Mouse (Mus musculus) thymus, adult 18-20 months (tissue): ENCODE results near the gene Plcl1.

Experiments
- DNase-seq, 2 experiments: peaks; one replicate each; pipeline ENCODE4 v3.0.0; 2022; ENCODE audit warnings: mixed read lengths in 2 of 2

Plcl1 gene

GRCm38 (mm10) chr1:55528547-55529304, 123.0 kb downstream of the Plcl1 start:
- peak; percentile 25 to 51 for DNase-seq

DNA sequence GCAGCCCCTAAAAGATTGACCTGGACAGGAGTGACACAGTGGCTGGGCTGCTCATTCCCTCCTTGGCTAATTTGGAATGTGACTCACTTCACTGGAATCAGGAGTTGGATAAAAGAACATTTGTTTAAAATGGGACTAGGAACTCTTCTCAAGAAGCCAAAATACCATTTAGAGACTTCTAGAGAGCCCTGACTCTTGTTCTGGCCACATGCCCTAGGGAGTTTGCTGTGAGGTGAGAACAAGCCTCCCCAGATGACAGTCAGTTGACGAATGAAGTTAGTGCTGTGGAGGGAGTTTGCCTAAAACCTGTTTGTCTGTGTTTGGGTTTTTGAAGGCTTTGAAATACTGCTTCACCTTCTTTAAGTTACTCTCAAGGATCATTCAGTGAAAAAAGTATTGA, 128.1 kb downstream of the Plcl1 start:
- DNase-seq, result no peak

GRCm38 (mm10) chr1:55554405-55554804, 148.7 kb downstream of the Plcl1 start:
- DNase-seq, result no peak

- DNase-seq, result no peak
Measured at GRCm38 (mm10) chr1:55557960-55558359, 152.2 kb downstream of the Plcl1 start.

GRCm38 (mm10) chr1:55558409-55558808, 152.7 kb downstream of the Plcl1 start:
- DNase-seq, result no peak

- DNase-seq, result no peak
Measured at GRCm38 (mm10) chr1:55559998-55560397, 154.3 kb downstream of the Plcl1 start.

DNA sequence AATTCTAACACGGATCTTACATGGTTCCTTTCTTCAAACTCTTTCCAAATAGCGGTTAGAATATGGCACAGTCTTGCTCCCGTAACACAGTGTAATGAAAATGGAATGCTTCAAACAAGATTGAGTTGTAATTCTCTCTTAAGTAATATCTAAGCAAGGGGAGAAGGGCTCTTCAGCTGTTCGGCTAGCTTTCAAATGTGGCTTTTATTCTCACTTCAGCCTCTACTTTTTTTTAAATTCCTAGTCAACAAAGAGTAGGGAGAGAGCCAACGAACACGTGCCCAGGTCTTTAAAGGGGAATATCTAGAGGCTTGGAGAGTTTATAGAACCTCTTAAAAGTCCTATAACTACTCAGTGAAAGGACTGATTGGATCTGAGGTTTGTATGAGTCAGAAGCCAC, 160.2 kb downstream of the Plcl1 start:
- DNase-seq, result no peak

GRCm38 (mm10) chr1:55567801-55568360, 162.2 kb downstream of the Plcl1 start:
- DNase-seq, result no peak

- no peak for DNase-seq
Measured at GRCm38 (mm10) chr1:55570225-55570624, 164.5 kb downstream of the Plcl1 start.

DNA sequence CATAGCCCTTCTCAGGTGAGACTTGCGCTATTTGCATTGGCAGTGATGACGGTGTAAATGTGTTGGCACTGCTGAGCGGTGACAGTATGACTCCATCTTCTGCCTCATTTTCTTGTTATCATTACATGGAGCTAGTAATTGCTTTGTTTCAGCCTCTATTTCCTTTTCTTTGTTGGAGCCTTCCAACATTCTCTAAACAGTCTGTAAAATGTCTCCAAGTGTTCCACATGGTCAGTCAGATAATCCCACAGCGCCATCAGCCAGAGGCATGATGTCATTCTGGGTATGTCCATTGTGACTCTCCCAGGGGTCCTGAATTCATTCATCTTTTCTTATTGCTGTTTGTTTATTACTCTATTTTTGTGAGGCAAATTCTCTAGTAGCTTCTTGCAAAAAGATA, 165.7 kb downstream of the Plcl1 start:
- no peak for DNase-seq

DNA sequence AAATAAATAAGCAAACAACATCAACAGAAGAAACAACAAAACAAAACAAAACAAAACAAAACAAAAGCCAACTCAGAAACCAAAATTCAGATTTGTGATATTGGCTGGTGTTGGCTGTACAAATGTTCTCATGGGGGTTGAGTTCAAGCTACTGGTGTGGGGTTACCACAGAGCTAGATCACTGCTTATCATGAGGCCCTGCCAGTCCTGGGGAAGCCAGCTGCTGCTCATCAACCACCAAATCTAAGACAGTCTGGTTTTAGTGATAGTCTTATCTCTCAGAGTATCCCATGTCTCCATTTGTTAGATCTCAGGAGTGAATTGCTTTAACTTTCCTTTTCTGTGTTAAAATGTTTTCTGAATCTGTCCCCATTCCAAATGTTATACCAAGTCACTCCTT, 166.5 kb downstream of the Plcl1 start:
- no peak for DNase-seq

DNA sequence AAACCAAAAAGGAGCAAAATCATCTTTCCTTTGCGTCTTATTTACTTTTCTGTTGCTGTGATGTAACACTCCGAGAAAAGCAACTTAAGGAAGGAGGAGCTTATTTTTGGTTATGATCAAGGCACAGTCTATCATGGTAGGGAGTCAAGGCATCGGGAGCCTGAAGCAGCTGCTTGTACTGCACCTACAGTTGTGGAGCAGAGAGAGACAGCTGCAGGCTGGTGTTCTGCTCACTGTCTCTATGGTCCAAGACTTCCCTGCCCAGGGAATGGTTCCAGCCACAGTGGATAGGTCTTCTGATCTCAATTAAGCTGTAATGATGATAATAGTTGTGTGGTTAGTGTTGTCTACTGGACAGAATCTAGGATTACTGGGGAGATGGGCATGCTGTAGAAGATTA, 166.9 kb downstream of the Plcl1 start:
- DNase-seq, result no peak

DNA sequence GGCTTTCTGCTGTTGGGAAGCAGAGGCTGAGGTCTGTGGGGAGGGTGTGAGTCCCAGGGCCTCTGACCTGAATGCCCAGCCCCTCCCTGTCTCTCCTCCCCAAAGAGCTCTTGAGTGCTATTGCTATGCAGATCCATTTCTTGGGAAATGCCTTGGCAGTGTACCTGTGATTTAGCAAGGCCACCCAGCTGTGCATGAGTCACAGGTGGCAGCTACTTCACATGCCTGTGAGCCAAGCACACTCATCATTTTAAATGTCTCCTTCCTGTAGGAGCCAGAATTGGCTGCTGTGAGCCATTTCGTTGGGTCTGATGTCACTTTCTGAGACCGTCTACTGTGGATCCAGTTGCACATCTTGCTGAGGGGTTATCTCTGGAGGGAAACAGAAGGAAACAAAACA, 170.2 kb downstream of the Plcl1 start:
- DNase-seq, result peak in 1 of 2 experiments; percentile 1

- DNase-seq, result no peak
Measured at GRCm38 (mm10) chr1:55581752-55582151, 176.0 kb downstream of the Plcl1 start.

- DNase-seq, result no peak
Measured at GRCm38 (mm10) chr1:55585441-55585840, 179.7 kb downstream of the Plcl1 start.

GRCm38 (mm10) chr1:55588090-55588489, 182.4 kb downstream of the Plcl1 start:
- no peak for DNase-seq

DNA sequence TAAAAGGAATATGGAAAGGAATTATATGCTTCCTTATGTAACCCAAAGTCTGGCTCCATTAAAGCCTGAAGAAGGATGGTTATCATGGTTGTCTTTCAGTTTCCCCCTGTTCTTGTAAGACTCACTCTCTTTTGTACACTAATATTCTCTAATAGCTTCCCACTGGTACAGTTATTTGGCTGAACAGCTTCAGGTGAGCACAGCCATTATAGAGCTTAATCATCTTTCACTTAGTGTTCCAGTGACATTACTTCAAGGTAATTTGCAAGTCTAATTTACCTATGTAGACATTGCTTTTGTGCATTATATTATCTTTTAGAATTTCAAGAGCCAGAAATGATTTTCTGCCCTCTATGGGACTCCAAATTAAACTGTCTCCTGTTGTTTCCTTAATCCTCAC, 184.3 kb downstream of the Plcl1 start:
- DNase-seq, result no peak

- DNase-seq, result no peak
Measured at GRCm38 (mm10) chr1:55600496-55600895, 194.8 kb downstream of the Plcl1 start.

GRCm38 (mm10) chr1:55604593-55604992, 198.9 kb downstream of the Plcl1 start:
- no peak for DNase-seq

- no peak for DNase-seq
Measured at GRCm38 (mm10) chr1:55605450-55605849, 199.7 kb downstream of the Plcl1 start.

GRCm38 (mm10) chr1:55605956-55606355, 200.2 kb downstream of the Plcl1 start:
- DNase-seq, result no peak

GRCm38 (mm10) chr1:55606405-55606804, 200.7 kb downstream of the Plcl1 start:
- DNase-seq, result no peak

DNA sequence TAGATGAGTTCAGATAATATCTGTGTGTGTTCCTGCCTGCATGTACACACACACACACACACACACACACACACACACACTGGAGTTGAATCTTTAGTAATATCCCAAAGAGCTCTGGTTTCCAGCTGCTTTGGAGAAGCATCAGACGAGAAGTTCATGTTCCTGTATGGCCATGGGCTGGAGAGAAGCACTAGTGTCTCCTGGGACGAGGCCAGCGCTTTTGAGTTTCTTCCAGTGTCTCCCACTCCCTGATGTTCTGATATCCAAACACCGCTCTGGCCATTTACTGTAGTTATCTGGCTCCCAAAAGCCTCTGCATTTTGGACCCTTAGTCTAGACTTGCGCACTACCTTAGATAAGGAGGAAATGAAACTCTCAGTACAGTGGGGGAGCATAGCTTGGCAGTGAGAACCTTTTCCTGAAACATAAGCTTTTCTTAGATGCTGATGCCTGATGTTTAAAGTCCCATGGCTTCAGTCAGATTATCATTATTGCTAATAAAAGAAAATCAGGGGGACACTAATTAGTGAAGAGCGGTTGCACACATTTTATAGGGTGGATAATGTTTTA, 207.1 kb downstream of the Plcl1 start:
- no peak for DNase-seq

DNA sequence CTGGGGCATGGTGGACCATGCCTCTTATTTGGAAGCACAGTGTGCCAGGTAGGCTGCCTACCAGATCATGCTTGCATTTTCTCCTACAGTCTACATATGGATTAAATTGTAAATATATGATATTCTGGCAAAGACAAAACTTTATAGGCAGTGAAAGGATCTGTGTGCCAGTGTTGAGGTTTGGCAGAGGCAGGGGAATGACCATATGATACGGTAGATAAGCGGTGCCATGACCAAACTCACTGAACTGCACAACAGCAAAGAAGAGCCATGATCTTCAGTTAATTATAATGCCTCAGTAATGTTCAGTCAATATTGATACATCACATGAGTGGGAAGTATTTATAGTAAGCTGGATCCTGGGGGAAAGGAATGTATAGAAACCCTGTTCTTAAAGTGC, 212.1 kb downstream of the Plcl1 start:
- DNase-seq, result no peak
